Mouse (Mus musculus): ENCODE results near the gene Aldh1l1. TPM values are rescaled to one million over a fixed set of nuclear protein-coding genes. Genes with fewer than 3 reads are reported as not detected.

Gene Aldh1l1
- polyA plus RNA-seq, 1 experiment from 2014 or later: 2.2 TPM

DNA sequence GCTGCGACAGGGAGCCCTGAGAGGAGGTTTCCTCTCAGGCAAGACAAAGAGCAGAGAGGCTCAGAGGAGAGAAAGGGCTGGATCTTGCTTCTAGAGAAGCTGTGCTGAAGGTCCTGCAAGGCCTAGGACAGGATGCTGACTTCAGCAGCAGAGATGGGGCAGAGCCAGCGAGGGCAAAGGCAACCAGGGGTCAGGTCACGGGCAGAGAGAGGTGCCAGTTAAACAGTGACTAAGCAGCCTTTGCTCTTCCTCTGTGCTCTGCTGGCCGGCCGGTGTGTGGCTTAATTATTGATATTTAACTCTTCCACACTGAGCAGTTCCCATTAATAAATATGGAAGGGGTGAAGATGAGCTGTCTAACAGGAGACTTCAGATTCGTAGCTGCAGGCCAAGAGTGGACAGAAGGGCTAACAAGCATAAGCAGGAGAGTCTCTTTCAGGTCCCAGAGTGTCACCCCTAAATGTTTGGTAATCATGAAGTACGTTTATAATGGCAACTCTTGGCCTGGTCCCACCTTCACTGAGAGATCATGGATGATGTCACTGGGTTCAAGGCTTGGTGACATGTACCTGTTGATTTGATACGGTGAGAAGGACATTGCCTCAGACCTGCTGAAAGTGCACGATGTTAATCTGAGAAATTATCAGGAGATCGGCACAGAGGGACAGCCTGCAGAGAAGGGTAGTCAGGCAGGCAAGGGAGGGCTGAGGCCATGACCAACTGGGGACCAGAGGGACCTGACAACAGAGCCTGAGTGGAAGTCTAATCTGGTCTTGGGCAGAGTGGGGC lies 5.9 kb downstream of the Aldh1l1 start:
- WGBS: 77% methylated on average over 10 of the region's 10 CpGs
- Histone ChIP-seq H3K27ac (replicated peaks; ENCODE audit: low read depth, low read length) (no peak overlapping the region), H3K4me2 (ENCODE audit: low read depth, low read length) (no peak overlapping the region), H3K36me3 (ENCODE audit: control insufficient read depth, insufficient read depth, low read length) (no peaks in the 10 kb centered on the region), H3K27me3 (replicated peaks; ENCODE audit: control insufficient read depth, insufficient read depth, low read length) (no peaks in the 10 kb centered on the region), H3K9ac (ENCODE audit: low read depth, low read length) (no peak overlapping the region), H3K9me3 (ENCODE audit: control insufficient read depth, low read length) (no peaks in the 10 kb centered on the region), H3K4me1 (ENCODE audit: control insufficient read depth, insufficient read depth, low read length) (peaks cover 3% of the 10 kb centered on the region; the same call in 1 of the 2 replicates), H3K4me3 (ENCODE audit: low read depth, low read length) (no peak overlapping the region)
- DNase-seq (ENCODE audit: low spot score) (no peak), ATAC-seq (ENCODE audit: low read depth) (no peak)

DNA sequence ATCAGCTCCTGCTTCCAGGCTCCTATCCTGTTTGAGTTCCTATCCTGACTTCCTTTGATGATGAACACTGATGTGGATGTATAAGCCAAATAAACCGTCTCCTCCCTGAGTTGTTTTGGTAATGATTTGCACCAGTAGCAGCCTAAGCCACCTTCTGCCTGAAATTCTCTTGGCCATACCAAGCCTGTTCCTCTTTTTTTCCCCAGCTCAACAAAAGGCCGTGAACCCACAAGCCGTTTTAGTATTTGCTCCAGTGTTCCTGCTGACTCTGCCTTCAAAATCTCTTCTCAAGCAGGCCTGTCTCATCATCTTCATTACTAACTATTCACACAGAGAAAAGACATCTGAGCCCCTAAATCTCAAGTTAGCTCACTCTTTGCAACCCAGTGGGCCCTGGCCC lies 7.9 kb downstream of the Aldh1l1 start:
- Histone ChIP-seq H3K9me3 (ENCODE audit: control insufficient read depth, low read length) (no peaks in the 10 kb centered on the region), H3K27ac (replicated peaks; ENCODE audit: low read depth, low read length) (no peak overlapping the region), H3K27me3 (replicated peaks; ENCODE audit: control insufficient read depth, insufficient read depth, low read length) (no peaks in the 10 kb centered on the region), H3K36me3 (ENCODE audit: control insufficient read depth, insufficient read depth, low read length) (no peaks in the 10 kb centered on the region), H3K9ac (ENCODE audit: low read depth, low read length) (no peak overlapping the region), H3K4me3 (ENCODE audit: low read depth, low read length) (no peak overlapping the region), H3K4me1 (ENCODE audit: control insufficient read depth, insufficient read depth, low read length) (peaks cover 3% of the 10 kb centered on the region; the same call in 1 of the 2 replicates), H3K4me2 (ENCODE audit: low read depth, low read length) (no peak overlapping the region)
- no peak for DNase-seq (ENCODE audit: low spot score)
- ATAC-seq (ENCODE audit: low read depth): no peak
- 78% methylated on average over 3 of the region's 3 CpGs for WGBS

DNA sequence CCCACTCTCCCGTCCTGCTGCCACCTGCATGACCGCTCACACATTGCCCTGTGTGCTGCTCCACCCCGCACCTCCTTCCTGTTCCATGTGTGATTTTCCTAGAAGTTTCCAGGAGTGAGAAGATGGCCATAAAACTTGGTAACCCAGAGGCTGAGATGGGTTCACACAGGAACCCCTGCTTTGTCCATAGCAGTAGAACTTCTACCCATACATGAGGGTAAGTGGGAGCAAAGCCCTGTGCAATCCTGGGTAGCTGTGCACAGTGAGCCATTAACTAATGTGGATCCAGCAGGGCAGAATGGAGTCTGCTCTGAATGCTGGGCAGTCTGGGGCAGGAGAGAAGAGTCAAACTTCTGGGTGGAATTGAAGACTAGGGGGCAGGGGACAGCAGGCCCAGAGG lies 8.3 kb downstream of the Aldh1l1 start:
- Histone ChIP-seq H3K4me3 (ENCODE audit: low read depth, low read length) (no peak overlapping the region), H3K27me3 (replicated peaks; ENCODE audit: control insufficient read depth, insufficient read depth, low read length) (no peaks in the 10 kb centered on the region), H3K9me3 (ENCODE audit: control insufficient read depth, low read length) (no peaks in the 10 kb centered on the region), H3K27ac (replicated peaks; ENCODE audit: low read depth, low read length) (no peak overlapping the region), H3K4me1 (ENCODE audit: control insufficient read depth, insufficient read depth, low read length) (peaks cover 3% of the 10 kb centered on the region; the same call in 1 of the 2 replicates), H3K9ac (ENCODE audit: low read depth, low read length) (no peak overlapping the region), H3K4me2 (ENCODE audit: low read depth, low read length) (no peak overlapping the region), H3K36me3 (ENCODE audit: control insufficient read depth, insufficient read depth, low read length) (no peaks in the 10 kb centered on the region)
- ATAC-seq (ENCODE audit: low read depth) (no peak), DNase-seq (ENCODE audit: low spot score) (no peak)
- 90% methylated on average over 3 of the region's 3 CpGs for WGBS

DNA sequence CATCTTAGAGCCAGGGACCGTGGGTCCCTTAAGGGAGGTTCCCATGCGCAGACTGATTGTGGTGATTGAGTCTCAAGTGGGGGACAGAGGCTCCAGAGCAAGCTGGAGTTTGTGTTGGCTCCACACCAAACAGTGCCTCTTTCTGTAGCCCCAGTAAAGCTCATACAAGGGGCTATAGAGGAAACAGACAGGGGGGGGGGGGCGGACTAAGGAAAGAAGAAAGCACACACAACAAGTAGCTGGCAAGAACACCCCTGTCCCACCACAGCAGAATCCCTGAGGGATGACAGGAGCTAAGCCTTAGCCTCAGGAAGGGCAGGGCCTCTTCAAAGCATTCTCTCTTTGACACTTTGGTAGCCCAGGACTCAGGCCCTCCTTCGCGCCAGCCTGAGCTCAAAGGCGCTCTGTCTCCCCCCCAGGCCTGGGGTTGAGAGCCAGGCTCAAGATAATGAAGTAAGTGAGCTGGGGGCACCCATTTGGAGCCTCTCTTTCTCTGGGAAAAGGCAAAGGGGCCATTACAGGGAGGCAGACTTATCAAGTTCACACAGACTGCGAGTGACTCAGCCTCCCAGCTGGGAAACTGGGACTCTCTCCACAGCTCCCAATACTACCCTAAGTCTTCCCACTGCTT lies 9.2 kb downstream of the Aldh1l1 start:
- no peak overlapping the region for H3K27ac ChIP-seq (replicated peaks; ENCODE audit: low read depth, low read length)
- 0 out of 2 replicates have a peak, but pooled peaks have one; percentile 56 for ATAC-seq (ENCODE audit: low read depth)
- no peaks in the 10 kb centered on the region for H3K27me3 ChIP-seq (replicated peaks; ENCODE audit: control insufficient read depth, insufficient read depth, low read length)
- peaks cover 3% of the 10 kb centered on the region; the same call in 1 of the 2 replicates for H3K4me1 ChIP-seq (ENCODE audit: control insufficient read depth, insufficient read depth, low read length)
- H3K9me3 ChIP-seq (ENCODE audit: control insufficient read depth, low read length): no peaks in the 10 kb centered on the region
- H3K4me2 ChIP-seq (ENCODE audit: low read depth, low read length): no peak overlapping the region
- no peak overlapping the region for H3K9ac ChIP-seq (ENCODE audit: low read depth, low read length)
- WGBS: 59% methylated on average over 6 of the region's 7 CpGs
- H3K36me3 ChIP-seq (ENCODE audit: control insufficient read depth, insufficient read depth, low read length): no peaks in the 10 kb centered on the region
- peak; percentile 42 for DNase-seq (ENCODE audit: low spot score)
- H3K4me3 ChIP-seq (ENCODE audit: low read depth, low read length): no peak overlapping the region

DNA sequence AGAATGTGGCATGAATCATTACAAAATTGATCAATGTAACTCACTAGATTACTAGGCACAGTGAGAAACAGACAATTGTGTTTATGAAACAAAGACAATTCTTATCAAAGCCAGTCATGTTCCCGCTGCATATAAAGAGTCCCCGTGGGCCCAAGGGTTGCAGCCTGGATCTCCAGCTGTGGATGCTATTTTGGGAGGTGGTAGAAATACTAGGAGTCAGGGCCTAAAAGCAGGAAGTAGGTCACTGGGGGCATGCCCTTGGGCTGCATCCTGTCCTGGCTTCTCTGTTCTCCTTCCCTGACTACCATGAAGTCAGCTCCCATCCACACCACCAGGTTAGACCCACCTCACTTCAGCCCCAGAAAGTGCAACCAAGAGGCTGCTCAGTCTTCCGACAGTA lies 10.0 kb downstream of the Aldh1l1 start:
- no peaks in the 10 kb centered on the region for H3K9me3 ChIP-seq (ENCODE audit: control insufficient read depth, low read length)
- no peaks in the 10 kb centered on the region for H3K27me3 ChIP-seq (replicated peaks; ENCODE audit: control insufficient read depth, insufficient read depth, low read length)
- H3K9ac ChIP-seq (ENCODE audit: low read depth, low read length): no peak overlapping the region
- no peak for DNase-seq (ENCODE audit: low spot score)
- peaks cover 3% of the 10 kb centered on the region; the same call in 1 of the 2 replicates for H3K4me1 ChIP-seq (ENCODE audit: control insufficient read depth, insufficient read depth, low read length)
- 37% methylated on average over 3 of the region's 3 CpGs for WGBS
- H3K27ac ChIP-seq (replicated peaks; ENCODE audit: low read depth, low read length): no peak overlapping the region
- H3K4me2 ChIP-seq (ENCODE audit: low read depth, low read length): no peak overlapping the region
- H3K36me3 ChIP-seq (ENCODE audit: control insufficient read depth, insufficient read depth, low read length): no peaks in the 10 kb centered on the region
- no peak for ATAC-seq (ENCODE audit: low read depth)
- H3K4me3 ChIP-seq (ENCODE audit: low read depth, low read length): no peak overlapping the region

DNA sequence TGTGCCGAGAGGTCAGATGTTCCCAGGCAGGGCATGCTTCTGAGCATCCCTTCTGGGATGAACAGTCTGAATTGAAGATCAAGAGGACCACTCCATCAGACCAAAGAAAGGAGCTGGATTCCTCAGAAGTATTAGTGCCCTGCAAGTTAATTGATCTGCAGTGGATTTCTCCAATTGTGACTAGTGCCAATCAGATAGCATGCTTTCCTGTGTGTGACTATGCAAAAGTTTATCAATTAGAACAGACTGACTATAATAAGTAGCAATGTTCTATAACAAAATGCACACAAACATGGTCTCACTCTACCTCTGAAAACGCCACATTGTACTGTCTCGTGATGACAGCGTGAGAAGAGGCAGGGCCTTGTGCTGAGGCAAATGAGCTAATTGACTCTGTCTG lies 13.3 kb downstream of the Aldh1l1 start:
- H3K27ac ChIP-seq (replicated peaks; ENCODE audit: low read depth, low read length): no peak overlapping the region
- no peaks in the 10 kb centered on the region for H3K36me3 ChIP-seq (ENCODE audit: control insufficient read depth, insufficient read depth, low read length)
- no peak overlapping the region for H3K4me2 ChIP-seq (ENCODE audit: low read depth, low read length)
- no peaks in the 10 kb centered on the region for H3K27me3 ChIP-seq (replicated peaks; ENCODE audit: control insufficient read depth, insufficient read depth, low read length)
- no peaks in the 10 kb centered on the region for H3K9me3 ChIP-seq (ENCODE audit: control insufficient read depth, low read length)
- DNase-seq (ENCODE audit: low spot score): no peak
- H3K4me1 ChIP-seq (ENCODE audit: control insufficient read depth, insufficient read depth, low read length): peaks cover 3% of the 10 kb centered on the region; the same call in 1 of the 2 replicates
- ATAC-seq (ENCODE audit: low read depth): no peak
- H3K4me3 ChIP-seq (ENCODE audit: low read depth, low read length): no peak overlapping the region
- H3K9ac ChIP-seq (ENCODE audit: low read depth, low read length): no peak overlapping the region
- 59% methylated on average over 4 of the region's 4 CpGs for WGBS

DNA sequence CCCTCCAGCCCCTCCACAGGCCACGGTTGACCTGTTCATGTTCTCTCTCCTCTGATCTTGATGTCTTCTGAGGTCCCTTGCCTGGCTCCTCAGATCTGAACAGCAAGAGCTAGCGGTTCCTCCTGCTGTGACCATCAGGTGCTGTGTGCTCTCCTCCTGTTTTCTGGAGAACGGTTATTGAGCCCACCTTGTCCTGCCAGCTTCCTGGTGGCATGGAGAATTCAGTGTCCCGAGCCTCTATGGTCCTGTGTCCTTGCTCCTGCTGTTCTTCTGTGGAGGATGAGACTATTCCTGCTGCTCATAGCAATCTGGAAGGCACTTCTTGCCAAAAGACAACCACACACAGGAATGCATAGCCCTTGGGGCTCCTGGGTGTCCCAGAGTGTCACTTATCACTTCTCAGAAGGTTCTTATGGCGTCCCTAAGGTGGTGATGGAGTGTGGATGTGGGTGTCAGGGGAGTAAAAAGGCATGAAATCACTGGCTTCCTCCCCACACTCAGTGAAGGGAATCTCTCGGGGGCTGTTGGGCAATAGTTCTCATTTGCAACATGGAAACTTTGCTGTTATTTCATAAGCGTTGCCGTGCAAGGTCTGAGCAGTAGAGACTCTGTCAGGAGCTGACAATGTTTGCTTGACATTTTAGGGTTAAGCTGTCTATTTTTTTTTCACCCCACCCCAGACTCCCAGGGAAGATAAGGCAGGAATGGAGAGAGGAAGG lies 15.2 kb downstream of the Aldh1l1 start:
- peaks cover 5% of the 10 kb centered on the region for H3K4me1 ChIP-seq (ENCODE audit: control insufficient read depth, insufficient read depth, low read length)
- H3K9me3 ChIP-seq (ENCODE audit: control insufficient read depth, low read length): no peaks in the 10 kb centered on the region
- H3K9ac ChIP-seq (ENCODE audit: low read depth, low read length): no peak overlapping the region
- H3K27ac ChIP-seq (replicated peaks; ENCODE audit: low read depth, low read length): no peak overlapping the region
- no peak overlapping the region for H3K4me3 ChIP-seq (ENCODE audit: low read depth, low read length)
- 79% methylated on average over 8 of the region's 8 CpGs for WGBS
- no peaks in the 10 kb centered on the region for H3K27me3 ChIP-seq (replicated peaks; ENCODE audit: control insufficient read depth, insufficient read depth, low read length)
- no peak for DNase-seq (ENCODE audit: low spot score)
- H3K36me3 ChIP-seq (ENCODE audit: control insufficient read depth, insufficient read depth, low read length): no peaks in the 10 kb centered on the region
- ATAC-seq (ENCODE audit: low read depth): no peak
- no peak overlapping the region for H3K4me2 ChIP-seq (ENCODE audit: low read depth, low read length)

DNA sequence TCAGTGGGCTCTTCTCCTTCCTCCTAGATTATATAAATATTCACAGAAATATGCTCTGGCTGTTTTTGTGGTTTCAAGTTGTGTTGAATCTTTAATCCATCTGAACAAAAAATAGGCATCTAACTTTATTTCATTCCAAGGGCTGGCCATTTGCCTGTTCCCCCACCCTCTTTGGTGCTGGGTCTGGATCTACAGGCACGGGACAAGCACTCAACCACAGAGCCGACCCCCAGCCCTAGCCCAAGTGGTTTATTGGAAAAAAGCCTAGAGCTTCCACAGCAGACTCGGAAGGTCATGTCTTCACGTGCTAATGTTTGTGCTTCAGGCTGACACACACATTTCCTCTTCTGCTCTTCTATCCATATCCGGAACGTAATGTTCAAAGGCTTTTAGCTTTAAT lies 19.7 kb downstream of the Aldh1l1 start:
- DNase-seq (ENCODE audit: low spot score) (peak; percentile 73), ATAC-seq (ENCODE audit: low read depth) (no peak; the same call in 1 of the 2 replicates)
- peak overlapping the region; percentile 75; the same call in 1 of the 2 replicates for H3K27ac ChIP-seq (replicated peaks; ENCODE audit: low read depth, low read length)

More for the DNA sequence above, 19.7 kb downstream of the Aldh1l1 start:
- no peak overlapping the region for H3K4me2 ChIP-seq (ENCODE audit: low read depth, low read length)
- H3K9ac ChIP-seq (ENCODE audit: low read depth, low read length): no peak overlapping the region
- H3K27me3 ChIP-seq (replicated peaks; ENCODE audit: control insufficient read depth, insufficient read depth, low read length): no peaks in the 10 kb centered on the region
- 29% methylated on average over 6 of the region's 6 CpGs for WGBS
- peaks cover 22% of the 10 kb centered on the region for H3K4me1 ChIP-seq (ENCODE audit: control insufficient read depth, insufficient read depth, low read length)
- H3K4me3 ChIP-seq (ENCODE audit: low read depth, low read length): no peak overlapping the region
- H3K9me3 ChIP-seq (ENCODE audit: control insufficient read depth, low read length): no peaks in the 10 kb centered on the region
- H3K36me3 ChIP-seq (ENCODE audit: control insufficient read depth, insufficient read depth, low read length): no peaks in the 10 kb centered on the region
